Mouse (Mus musculus) midbrain, embryonic 16.5 days (tissue): ENCODE data around the gene Kcng3. TPM values are rescaled to one million over a fixed set of nuclear protein-coding genes. Genes with fewer than 3 reads are reported as not detected.

Experiments used
- ATAC-seq: fragments of 200-750 bp; cut with Nextera tagmentation; 2 replicates; pipeline ENCODE4 v1.8.0; 2017; ENCODE audit warnings: moderate TSS enrichment
- H3K27ac ChIP-seq: fragments of 300-500 bp; sonication (generic); 2 replicates; pipeline ENCODE4 v1.5.1; 2014; ENCODE audit warnings: mild to moderate bottlenecking, low read length, mixed read lengths
- H3K27me3 ChIP-seq: fragments of 300-500 bp; sonication (generic); 2 replicates; pipeline ENCODE4 v1.6.1; 2014; ENCODE audit warnings: low read depth, low read length, mixed read lengths; ENCODE audit not compliant: control insufficient read depth, insufficient read depth
- H3K36me3 ChIP-seq: fragments of 300-500 bp; sonication (generic); 2 replicates; pipeline ENCODE4 v1.6.1; 2014; ENCODE audit warnings: mild to moderate bottlenecking, low read length, moderate library complexity, mixed read lengths; ENCODE audit not compliant: control insufficient read depth, insufficient read depth
- H3K4me1 ChIP-seq: fragments of 300-500 bp; sonication (generic); 2 replicates; pipeline ENCODE4 v1.6.1; 2014; ENCODE audit warnings: mild to moderate bottlenecking, low read length, mixed read lengths; ENCODE audit not compliant: control insufficient read depth, insufficient read depth
- H3K4me2 ChIP-seq: fragments of 300-500 bp; sonication (generic); 2 replicates; pipeline ENCODE4 v1.6.1; 2014; ENCODE audit warnings: mild to moderate bottlenecking, low read length, mixed read lengths
- H3K4me3 ChIP-seq: fragments of 300-500 bp; sonication (generic); 2 replicates; pipeline ENCODE4 v1.5.1; 2014; ENCODE audit warnings: low read depth, mild to moderate bottlenecking, low read length, moderate library complexity, mixed read lengths
- H3K9ac ChIP-seq: fragments of 300-500 bp; sonication (generic); 2 replicates; pipeline ENCODE4 v1.6.1; 2014; ENCODE audit warnings: low read depth, low read length, mixed read lengths
- H3K9me3 ChIP-seq: fragments of 300-500 bp; sonication (generic); replicated peaks from 2 replicates; pipeline ENCODE4 v1.6.1; 2014; ENCODE audit warnings: mild to moderate bottlenecking, low read length, mixed read lengths; ENCODE audit not compliant: control insufficient read depth, poor library complexity, severe bottlenecking
- WGBS: fragments of 180-500 bp; shearing (Covaris S2); extraction: QIAGEN DNeasy Blood & Tissue Kit; methylation state at CpG from one replicate; pipeline ENCODE4 v1.1.7; 2014; 5-methylcytosine and 5-hydroxymethylcytosine counted together
- polyA plus RNA-seq: library from polyadenylated mRNA; unstranded; fragments of >200 nt; fragmentation: Nextera tagmentation; extraction: Ambion mirVana; gene quantifications from 2 replicates; pipeline ENCODE4 v1.2.1, GENCODE M21; 2015

The Kcng3 gene
- polyA plus RNA-seq, 1 experiment from 2014 or later = 0.10 TPM

- 8% methylated on average over 12 of the region's 12 CpGs for WGBS
- Histone ChIP-seq H3K27me3 (peaks cover 4% of the 10 kb centered on the region; the same call in 1 of the 2 replicates), H3K9me3 (no peaks in the 10 kb centered on the region), H3K9ac (no peak overlapping the region), H3K4me3 (no peak overlapping the region), H3K27ac (peak overlapping the region; percentile 47), H3K36me3 (no peaks in the 10 kb centered on the region), H3K4me2 (no peak overlapping the region), H3K4me1 (peaks cover 27% of the 10 kb centered on the region)
- ATAC-seq = peak; percentile 32; the same call in 1 of the 2 replicates
These were observed 83.0 kb downstream of the Kcng3 start for GRCm38 (mm10) chr17:83548501-83549233.

DNA sequence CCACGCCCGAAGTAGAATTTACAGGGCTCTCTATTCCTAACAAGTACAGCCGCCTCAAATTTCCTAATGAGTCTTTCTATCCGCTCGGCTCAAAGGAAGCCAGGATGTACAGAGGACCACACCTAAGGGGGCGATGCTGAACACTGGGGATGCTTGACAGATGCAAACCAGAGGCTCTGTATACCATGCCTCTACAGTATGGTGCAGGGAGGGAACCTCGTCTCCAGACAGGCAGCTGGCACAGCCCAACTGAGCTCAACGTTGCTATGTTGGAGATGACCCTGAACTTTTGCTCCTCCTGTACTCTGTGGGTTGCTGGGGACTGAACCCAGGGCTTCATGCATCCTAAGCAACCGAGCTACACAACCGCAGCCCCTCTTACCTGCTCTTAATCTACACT is 84.5 kb downstream of the Kcng3 start:
- Histone ChIP-seq H3K4me2 (no peak overlapping the region), H3K9me3 (no peaks in the 10 kb centered on the region), H3K27ac (no peak overlapping the region), H3K4me3 (no peak overlapping the region), H3K4me1 (peaks cover 27% of the 10 kb centered on the region), H3K9ac (no peak overlapping the region), H3K27me3 (peaks cover 4% of the 10 kb centered on the region; the same call in 1 of the 2 replicates), H3K36me3 (no peaks in the 10 kb centered on the region)
- WGBS = 41% methylated on average over 10 of the region's 10 CpGs
- 0 out of 2 replicates have a peak, but pooled peaks have one; percentile 27 for ATAC-seq

DNA sequence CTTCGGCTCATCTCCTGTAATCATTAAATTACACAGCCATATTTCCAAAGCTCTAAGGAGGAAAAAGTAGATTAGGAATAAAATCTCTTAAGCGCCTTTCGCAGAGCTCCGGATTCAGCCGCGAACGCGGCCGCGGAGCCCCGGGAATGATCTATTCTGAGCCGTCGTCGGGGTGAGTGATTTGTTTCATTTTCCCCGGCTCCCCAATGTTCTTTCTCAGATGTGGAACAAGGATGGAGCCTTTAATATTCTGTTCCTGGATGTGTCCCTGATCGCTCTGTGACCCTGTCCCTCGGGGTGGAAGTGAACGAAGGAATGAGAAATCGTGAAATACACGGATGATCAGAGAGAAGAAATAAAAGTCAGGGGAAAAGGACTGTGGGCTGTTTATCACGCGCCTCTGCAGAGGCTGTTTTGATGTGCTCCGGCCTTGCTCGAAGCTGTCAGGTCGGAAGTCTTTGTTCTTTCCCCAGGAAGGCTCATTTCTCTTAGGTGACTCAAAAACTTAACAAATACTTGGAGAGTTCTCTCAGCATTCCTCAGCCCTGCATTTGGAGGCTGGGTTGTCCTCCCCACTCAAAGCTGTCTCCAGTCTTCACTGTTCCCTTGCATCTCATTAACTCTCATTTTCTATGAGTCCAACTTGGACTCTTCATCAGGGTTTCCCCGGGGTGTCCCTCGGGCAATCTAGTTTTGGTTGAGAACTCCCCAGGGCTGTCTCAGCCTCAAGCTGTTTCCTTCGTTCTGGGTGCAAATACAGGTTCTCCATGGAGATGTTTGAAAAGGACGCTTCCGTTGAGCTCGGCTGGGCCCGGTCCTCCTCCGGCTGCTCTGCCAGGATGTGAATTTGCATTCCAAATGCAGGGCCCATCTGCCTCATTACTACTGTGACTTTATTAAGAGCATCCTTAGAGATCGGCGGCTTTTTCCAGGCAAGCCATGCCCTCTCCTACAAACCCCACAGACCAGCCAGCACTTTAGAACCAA is 85.6 kb downstream of the Kcng3 start:
- Histone ChIP-seq H3K9me3 (no peaks in the 10 kb centered on the region), H3K27me3 (peaks cover 4% of the 10 kb centered on the region; the same call in 1 of the 2 replicates), H3K27ac (0 out of 2 replicates have a peak overlapping the region, but pooled peaks have one; percentile 6), H3K4me1 (peaks cover 27% of the 10 kb centered on the region), H3K36me3 (no peaks in the 10 kb centered on the region), H3K4me2 (peak overlapping the region; percentile 39), H3K9ac (no peak overlapping the region), H3K4me3 (peak overlapping the region; percentile 3; the same call in 1 of the 2 replicates)
- 4% methylated on average over 35 of the region's 35 CpGs for WGBS
- peak; percentile 66 for ATAC-seq

DNA sequence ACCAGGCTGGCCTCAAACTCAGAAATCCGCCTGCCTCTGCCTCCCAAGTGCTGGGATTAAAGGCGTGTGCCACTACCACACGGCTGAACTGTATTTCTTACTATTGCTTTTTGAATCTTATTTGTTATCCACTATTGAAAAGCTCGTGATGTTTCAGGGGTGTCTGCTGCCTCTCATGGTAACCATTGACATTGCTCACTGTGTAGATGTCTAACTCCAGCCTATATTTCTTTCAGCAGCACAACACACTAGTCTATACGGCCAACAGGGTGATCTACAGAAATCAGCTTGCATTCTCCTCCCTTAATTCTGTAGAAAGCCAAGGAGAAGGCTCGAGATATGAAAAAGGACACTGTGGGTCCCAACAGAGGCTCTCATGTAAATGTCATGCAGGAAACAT is 86.4 kb downstream of the Kcng3 start:
- Histone ChIP-seq H3K9me3 (no peaks in the 10 kb centered on the region), H3K27ac (no peak overlapping the region), H3K4me3 (no peak overlapping the region), H3K4me2 (no peak overlapping the region), H3K27me3 (peaks cover 4% of the 10 kb centered on the region; the same call in 1 of the 2 replicates), H3K9ac (no peak overlapping the region), H3K4me1 (peaks cover 27% of the 10 kb centered on the region), H3K36me3 (no peaks in the 10 kb centered on the region)
- ATAC-seq = no peak
- WGBS = 62% methylated on average over 6 of the region's 6 CpGs

DNA sequence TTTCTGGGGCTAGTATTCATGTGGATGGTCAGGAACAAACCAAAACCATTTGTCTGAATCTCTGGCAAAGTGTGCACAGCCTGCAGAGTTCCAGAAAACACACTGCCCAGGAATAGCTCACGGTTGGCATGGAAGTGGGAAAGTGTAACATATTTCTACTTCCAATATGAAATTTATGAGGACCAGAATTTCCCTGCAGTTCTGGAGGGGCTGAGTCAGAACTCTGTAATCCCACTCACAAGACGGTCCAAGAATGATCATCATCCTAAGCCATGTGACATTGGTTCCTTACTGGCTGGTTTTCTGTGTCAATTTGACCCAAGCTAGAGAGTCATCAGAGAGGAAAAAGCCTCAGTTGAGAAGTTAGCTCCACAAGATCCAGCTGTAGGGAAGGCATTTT is 89.3 kb downstream of the Kcng3 start:
- 88% methylated on average over 2 of the region's 2 CpGs for WGBS

GRCm38 (mm10) chr17:83539262-83540037 is 92.2 kb downstream of the Kcng3 start:
- no peaks in the 10 kb centered on the region for H3K4me1 ChIP-seq
- H3K4me3 ChIP-seq = no peak overlapping the region
- no peaks in the 10 kb centered on the region for H3K9me3 ChIP-seq
- no peaks in the 10 kb centered on the region for H3K36me3 ChIP-seq
- no peak overlapping the region for H3K4me2 ChIP-seq
- no peak overlapping the region for H3K9ac ChIP-seq
- ATAC-seq = no peak
- H3K27ac ChIP-seq = no peak overlapping the region
- no peaks in the 10 kb centered on the region for H3K27me3 ChIP-seq
- 81% methylated on average over 12 of the region's 12 CpGs for WGBS

More for the DNA sequence above, 89.3 kb downstream of the Kcng3 start:
- peaks cover 2% of the 10 kb centered on the region; the same call in 1 of the 2 replicates for H3K27me3 ChIP-seq
- H3K9me3 ChIP-seq = no peaks in the 10 kb centered on the region
- H3K9ac ChIP-seq = no peak overlapping the region
- H3K4me2 ChIP-seq = no peak overlapping the region
- peaks cover 15% of the 10 kb centered on the region for H3K4me1 ChIP-seq
- no peak overlapping the region for H3K4me3 ChIP-seq
- no peak for ATAC-seq
- H3K36me3 ChIP-seq = no peaks in the 10 kb centered on the region
- H3K27ac ChIP-seq = no peak overlapping the region

- 93% methylated on average over 1 of the region's 1 CpGs for WGBS
- no peak overlapping the region for H3K4me2 ChIP-seq
- ATAC-seq = no peak
These were observed 93.0 kb downstream of the Kcng3 start for GRCm38 (mm10) chr17:83538694-83539093.

GRCm38 (mm10) chr17:83538141-83538540 is 93.6 kb downstream of the Kcng3 start:
- no peaks in the 10 kb centered on the region for H3K9me3 ChIP-seq
- 64% methylated on average over 9 of the region's 9 CpGs for WGBS
- no peak overlapping the region for H3K27ac ChIP-seq
- no peaks in the 10 kb centered on the region for H3K4me1 ChIP-seq
- no peak overlapping the region for H3K4me2 ChIP-seq
- no peak overlapping the region for H3K9ac ChIP-seq
- no peaks in the 10 kb centered on the region for H3K27me3 ChIP-seq
- no peak overlapping the region for H3K4me3 ChIP-seq
- no peaks in the 10 kb centered on the region for H3K36me3 ChIP-seq
- ATAC-seq = no peak

More at GRCm38 (mm10) chr17:83538694-83539093, 93.0 kb downstream of the Kcng3 start:
- Histone ChIP-seq H3K27ac (no peak overlapping the region), H3K27me3 (no peaks in the 10 kb centered on the region), H3K9ac (no peak overlapping the region), H3K36me3 (no peaks in the 10 kb centered on the region), H3K9me3 (no peaks in the 10 kb centered on the region), H3K4me3 (no peak overlapping the region), H3K4me1 (no peaks in the 10 kb centered on the region)
